Mouse (Mus musculus): ENCODE data around the gene Gprc5c. TPM values are rescaled to one million over a fixed set of nuclear protein-coding genes. Genes with fewer than 3 reads are reported as not detected.

Gene Gprc5c
- polyA plus RNA-seq, 1 experiment from 2014 or later: 18.0 TPM

- Histone ChIP-seq H3K9me3 (ENCODE audit: control insufficient read depth, low read length) (peaks cover 8% of the 10 kb centered on the region; the same call in 1 of the 2 replicates), H3K4me3 (ENCODE audit: control insufficient read depth in 1 of 2, insufficient read depth in 1 of 2, low read depth in 1 of 2, low read length in 2 of 2) (no peak overlapping the region), H3K36me3 (ENCODE audit: control insufficient read depth, insufficient read depth, low read length) (no peaks in the 10 kb centered on the region), H3K9ac (ENCODE audit: low read length) (no peak overlapping the region), H3K4me2 (ENCODE audit: low read length) (no peak overlapping the region), H3K4me1 (ENCODE audit: control insufficient read depth in 2 of 2, insufficient read depth in 2 of 2, low read length in 2 of 2) (peaks cover 7 to 11% of the 10 kb centered on the region in 2 experiments), H3K27ac (replicated peaks in 1 of 2; ENCODE audit: control insufficient read depth in 1 of 2, insufficient read depth in 1 of 2, low read depth in 2 of 2, low read length in 2 of 2) (no peak overlapping the region), H3K27me3 (ENCODE audit: control insufficient read depth, insufficient read depth, low read length) (no peaks in the 10 kb centered on the region)
- no peak for ATAC-seq (ENCODE audit: insufficient number of reproducible peaks, insufficient read depth, low FRiP score, low read depth)
- WGBS: 65% methylated on average over 6 of the region's 6 CpGs
Measured at GRCm38 (mm10) chr11:114917120-114917519, 66.2 kb downstream of the Gprc5c start.

Other genes starting within 250 kb of the Gprc5c start
- 703 and 745 TPM in 2 replicates for gene Rpl38, start 182.6 kb upstream of the Gprc5c start, polyA plus RNA-seq (2014; fragmentation: Nextera tagmentation; extraction: Ambion mirVana)
- 7.9 and 8.6 TPM in 2 replicates for gene Ttyh2, start 175.7 kb upstream of the Gprc5c start, polyA plus RNA-seq (2014; fragmentation: Nextera tagmentation; extraction: Ambion mirVana)
- gene Dnaic2, start 123.7 kb upstream of the Gprc5c start, polyA plus RNA-seq (2014; fragmentation: Nextera tagmentation; extraction: Ambion mirVana): 0.35 TPM in 1 of 2 replicates, not detected in the other
- 0.16 and 0.28 TPM in 2 replicates for gene Kif19a, start 85.8 kb upstream of the Gprc5c start, polyA plus RNA-seq (2014; fragmentation: Nextera tagmentation; extraction: Ambion mirVana)
- not detected in 2 replicates for gene Btbd17, start 55.2 kb upstream of the Gprc5c start, polyA plus RNA-seq (2014; fragmentation: Nextera tagmentation; extraction: Ambion mirVana)
- gene Gpr142, start 52.2 kb upstream of the Gprc5c start, polyA plus RNA-seq (2014; fragmentation: Nextera tagmentation; extraction: Ambion mirVana): not detected in 2 replicates
- 1.1 and 1.4 TPM in 2 replicates for gene Cd300a, start 38.9 kb downstream of the Gprc5c start, polyA plus RNA-seq (2014; fragmentation: Nextera tagmentation; extraction: Ambion mirVana)
- 0.39 and 0.54 TPM in 2 replicates for gene Cd300lb, start 83.2 kb downstream of the Gprc5c start, polyA plus RNA-seq (2014; fragmentation: Nextera tagmentation; extraction: Ambion mirVana)
- gene Cd300c, start 118.0 kb downstream of the Gprc5c start, polyA plus RNA-seq (2014; fragmentation: Nextera tagmentation; extraction: Ambion mirVana): not detected in 2 replicates
- gene Cd300ld, start 138.8 kb downstream of the Gprc5c start, polyA plus RNA-seq (2014; fragmentation: Nextera tagmentation; extraction: Ambion mirVana): 0.36 and 0.46 TPM in 2 replicates
- 4.1 and 4.2 TPM in 2 replicates for gene Cd300c2, start 150.7 kb downstream of the Gprc5c start, polyA plus RNA-seq (2014; fragmentation: Nextera tagmentation; extraction: Ambion mirVana)
- gene Cd300ld2, start 165.0 kb downstream of the Gprc5c start, polyA plus RNA-seq (2014; fragmentation: Nextera tagmentation; extraction: Ambion mirVana): not detected in 2 replicates
- gene Cd300ld4, start 175.9 kb downstream of the Gprc5c start, polyA plus RNA-seq (2014; fragmentation: Nextera tagmentation; extraction: Ambion mirVana): not detected in 2 replicates
- gene Cd300ld5, start 186.6 kb downstream of the Gprc5c start, polyA plus RNA-seq (2014; fragmentation: Nextera tagmentation; extraction: Ambion mirVana): not detected in 2 replicates
- not detected in 2 replicates for gene Cd300ld3, start 197.3 kb downstream of the Gprc5c start, polyA plus RNA-seq (2014; fragmentation: Nextera tagmentation; extraction: Ambion mirVana)
- gene Cd300e, start 211.0 kb downstream of the Gprc5c start, polyA plus RNA-seq (2014; fragmentation: Nextera tagmentation; extraction: Ambion mirVana): 0.09 TPM in 1 of 2 replicates, not detected in the other
- gene Rab37, start 240.3 kb downstream of the Gprc5c start, polyA plus RNA-seq (2014; fragmentation: Nextera tagmentation; extraction: Ambion mirVana): 0.78 and 0.89 TPM in 2 replicates

Data from heart, embryonic 14.5 days (tissue).